Mouse (Mus musculus): ENCODE data around the gene Gpr107. TPM values are rescaled to one million over a fixed set of nuclear protein-coding genes. Genes with fewer than 3 reads are reported as not detected.
"Not testable (repeated sequence)": the region's sequence is repeated elsewhere in the genome, so short reads cannot be mapped to it uniquely, and the experiment has no call there.

Gene Gpr107
- polyA plus RNA-seq, 1 experiment from 2014 or later = 33.7 TPM

GRCm38 (mm10) chr2:31164841-31165455, 12.8 kb downstream of the Gpr107 start:
- Histone ChIP-seq H3K36me3 (peaks cover 31% of the 10 kb centered on the region), H3K9ac (replicated peaks) (no peak overlapping the region), H3K4me2 (no peak overlapping the region), H3K27me3 (replicated peaks) (no peaks in the 10 kb centered on the region), H3K27ac (replicated peaks) (peak overlapping the region; percentile 58; the same call in 1 of the 2 replicates), H3K4me3 (replicated peaks) (no peak overlapping the region), H3K9me3 (replicated peaks) (no peaks in the 10 kb centered on the region), H3K4me1 (peaks cover 21% of the 10 kb centered on the region)
- 46% methylated on average over 5 of the region's 5 CpGs for WGBS
- ATAC-seq (ENCODE audit: low FRiP score) = no peak

- no peak overlapping the region for H3K4me3 ChIP-seq (replicated peaks)
- H3K4me1 ChIP-seq = peaks cover 21% of the 10 kb centered on the region
- H3K4me2 ChIP-seq = no peak overlapping the region
- no peak for ATAC-seq (ENCODE audit: low FRiP score)
- WGBS = 78% methylated on average over 4 of the region's 4 CpGs
- H3K27me3 ChIP-seq (replicated peaks) = no peaks in the 10 kb centered on the region
- no peak overlapping the region for H3K9ac ChIP-seq (replicated peaks)
- H3K27ac ChIP-seq (replicated peaks) = peak overlapping the region; percentile 29; the same call in 1 of the 2 replicates
- peaks cover 33% of the 10 kb centered on the region for H3K36me3 ChIP-seq
- H3K9me3 ChIP-seq (replicated peaks) = no peaks in the 10 kb centered on the region
These were observed 13.4 kb downstream of the Gpr107 start for GRCm38 (mm10) chr2:31165529-31165928.

- not testable (repeated sequence) for H3K27me3 ChIP-seq (replicated peaks); H3K9ac ChIP-seq (replicated peaks); H3K9me3 ChIP-seq (replicated peaks); H3K27ac ChIP-seq (replicated peaks); H3K4me2 ChIP-seq; H3K4me3 ChIP-seq (replicated peaks); ATAC-seq (ENCODE audit: low FRiP score)
- H3K36me3 ChIP-seq = peaks cover 53% of the 10 kb centered on the region
- WGBS = 94% methylated on average over 2 of the region's 2 CpGs
- H3K4me1 ChIP-seq = peaks cover 21% of the 10 kb centered on the region
These were observed 15.5 kb downstream of the Gpr107 start for GRCm38 (mm10) chr2:31167571-31167970.

- peaks cover 67% of the 10 kb centered on the region for H3K36me3 ChIP-seq
These were observed 16.9 kb downstream of the Gpr107 start for GRCm38 (mm10) chr2:31169001-31169400.

GRCm38 (mm10) chr2:31170164-31170563, 18.0 kb downstream of the Gpr107 start:
- H3K36me3 ChIP-seq = peaks cover 78% of the 10 kb centered on the region
- peaks cover 5% of the 10 kb centered on the region for H3K4me1 ChIP-seq
- H3K9me3 ChIP-seq (replicated peaks) = no peaks in the 10 kb centered on the region
- H3K4me2 ChIP-seq = no peak overlapping the region
- no peak for ATAC-seq (ENCODE audit: low FRiP score)
- no peak overlapping the region for H3K9ac ChIP-seq (replicated peaks)
- no peak overlapping the region for H3K4me3 ChIP-seq (replicated peaks)
- no peak overlapping the region for H3K27ac ChIP-seq (replicated peaks)
- H3K27me3 ChIP-seq (replicated peaks) = no peaks in the 10 kb centered on the region
- WGBS = 95% methylated on average over 6 of the region's 6 CpGs

More at GRCm38 (mm10) chr2:31169001-31169400, 16.9 kb downstream of the Gpr107 start:
- Histone ChIP-seq H3K4me1 (peaks cover 14% of the 10 kb centered on the region), H3K4me2 (no peak overlapping the region), H3K27ac (replicated peaks) (no peak overlapping the region), H3K4me3 (replicated peaks) (no peak overlapping the region), H3K9ac (replicated peaks) (no peak overlapping the region), H3K9me3 (replicated peaks) (no peaks in the 10 kb centered on the region), H3K27me3 (replicated peaks) (no peaks in the 10 kb centered on the region)
- no peak for ATAC-seq (ENCODE audit: low FRiP score)
- WGBS = 91% methylated on average over 10 of the region's 10 CpGs

- no peaks in the 10 kb centered on the region for H3K27me3 ChIP-seq (replicated peaks)
- peak overlapping the region; percentile 46; the same call in 1 of the 2 replicates for H3K27ac ChIP-seq (replicated peaks)
- WGBS = 84% methylated on average over 5 of the region's 5 CpGs
- H3K9me3 ChIP-seq (replicated peaks) = no peaks in the 10 kb centered on the region
- H3K4me1 ChIP-seq = no peaks in the 10 kb centered on the region
- ATAC-seq (ENCODE audit: low FRiP score) = no peak
- H3K4me2 ChIP-seq = no peak overlapping the region
- H3K36me3 ChIP-seq = peaks cover 96% of the 10 kb centered on the region
- H3K9ac ChIP-seq (replicated peaks) = no peak overlapping the region
- H3K4me3 ChIP-seq (replicated peaks) = no peak overlapping the region
These were observed 19.9 kb downstream of the Gpr107 start for GRCm38 (mm10) chr2:31172001-31172400.

GRCm38 (mm10) chr2:31172536-31172935, 20.4 kb downstream of the Gpr107 start:
- Histone ChIP-seq H3K4me2 (no peak overlapping the region), H3K4me1 (no peaks in the 10 kb centered on the region), H3K27me3 (replicated peaks) (no peaks in the 10 kb centered on the region), H3K27ac (replicated peaks) (no peak overlapping the region), H3K9me3 (replicated peaks) (no peaks in the 10 kb centered on the region), H3K9ac (replicated peaks) (no peak overlapping the region), H3K4me3 (replicated peaks) (no peak overlapping the region), H3K36me3 (peaks cover 97% of the 10 kb centered on the region)
- 91% methylated on average over 5 of the region's 5 CpGs for WGBS
- ATAC-seq (ENCODE audit: low FRiP score) = no peak

GRCm38 (mm10) chr2:31173290-31173689, 21.2 kb downstream of the Gpr107 start:
- Histone ChIP-seq H3K9me3 (replicated peaks) (no peaks in the 10 kb centered on the region), H3K4me1 (no peaks in the 10 kb centered on the region), H3K27ac (replicated peaks) (no peak overlapping the region), H3K36me3 (peaks cover 97% of the 10 kb centered on the region), H3K4me2 (no peak overlapping the region), H3K9ac (replicated peaks) (no peak overlapping the region), H3K27me3 (replicated peaks) (no peaks in the 10 kb centered on the region), H3K4me3 (replicated peaks) (no peak overlapping the region)
- 84% methylated on average over 4 of the region's 4 CpGs for WGBS
- no peak for ATAC-seq (ENCODE audit: low FRiP score)

GRCm38 (mm10) chr2:31178593-31178992, 26.5 kb downstream of the Gpr107 start:
- not testable (repeated sequence) for ATAC-seq (ENCODE audit: low FRiP score); H3K27ac ChIP-seq (replicated peaks); H3K4me1 ChIP-seq; H3K9me3 ChIP-seq (replicated peaks); H3K4me3 ChIP-seq (replicated peaks); H3K9ac ChIP-seq (replicated peaks); H3K4me2 ChIP-seq; H3K27me3 ChIP-seq (replicated peaks)
- 82% methylated on average over 6 of the region's 6 CpGs for WGBS
- H3K36me3 ChIP-seq = peaks cover 89% of the 10 kb centered on the region

GRCm38 (mm10) chr2:31179471-31179870, 27.4 kb downstream of the Gpr107 start:
- Histone ChIP-seq H3K4me2 (no peak overlapping the region), H3K4me3 (replicated peaks) (no peak overlapping the region), H3K9me3 (replicated peaks) (no peaks in the 10 kb centered on the region), H3K27ac (replicated peaks) (no peak overlapping the region), H3K36me3 (peaks cover 89% of the 10 kb centered on the region), H3K27me3 (replicated peaks) (no peaks in the 10 kb centered on the region), H3K4me1 (no peaks in the 10 kb centered on the region), H3K9ac (replicated peaks) (no peak overlapping the region)
- 82% methylated on average over 7 of the region's 7 CpGs for WGBS
- ATAC-seq (ENCODE audit: low FRiP score) = no peak

GRCm38 (mm10) chr2:31180081-31180551, 28.0 kb downstream of the Gpr107 start:
- no peak overlapping the region for H3K4me3 ChIP-seq (replicated peaks)
- H3K4me2 ChIP-seq = no peak overlapping the region
- no peaks in the 10 kb centered on the region for H3K4me1 ChIP-seq
- 47% methylated on average over 7 of the region's 7 CpGs for WGBS
- H3K27me3 ChIP-seq (replicated peaks) = no peaks in the 10 kb centered on the region
- H3K9me3 ChIP-seq (replicated peaks) = no peaks in the 10 kb centered on the region
- H3K27ac ChIP-seq (replicated peaks) = no peak overlapping the region
- no peak for ATAC-seq (ENCODE audit: low FRiP score)
- H3K36me3 ChIP-seq = peaks cover 89% of the 10 kb centered on the region
- no peak overlapping the region for H3K9ac ChIP-seq (replicated peaks)

GRCm38 (mm10) chr2:31182786-31183330, 30.7 kb downstream of the Gpr107 start:
- Histone ChIP-seq H3K4me2 (no peak overlapping the region), H3K9ac (replicated peaks) (no peak overlapping the region), H3K4me3 (replicated peaks) (no peak overlapping the region), H3K4me1 (no peaks in the 10 kb centered on the region), H3K27me3 (replicated peaks) (no peaks in the 10 kb centered on the region), H3K27ac (replicated peaks) (no peak overlapping the region), H3K9me3 (replicated peaks) (no peaks in the 10 kb centered on the region), H3K36me3 (peaks cover 83% of the 10 kb centered on the region)
- WGBS = 91% methylated on average over 6 of the region's 6 CpGs
- ATAC-seq (ENCODE audit: low FRiP score) = no peak
